Mouse (Mus musculus) midbrain, embryonic 11.5 days (tissue): ENCODE measurements at regions not wholly inside any gene's neighbourhood (a gene's known extent, or its start where the extent isn't known, plus 50 kb on each side); places are given as distances from the start of the nearest gene placed in this dataset.
A peak's percentile ranks its signal among the peaks of the same experiment; 100 is the strongest.

Source experiments
- ATAC-seq: fragments of 200-750 bp; cut with Nextera tagmentation; 2 replicates; pipeline ENCODE4 v1.8.0; 2017; ENCODE audit warnings: moderate TSS enrichment, moderate library complexity; ENCODE audit not compliant: low FRiP score
- DNase-seq: peaks from one replicate; pipeline ENCODE4 v3.0.0; 2015; ENCODE audit warnings: low spot score; ENCODE audit errors: missing footprints
- H3K27ac ChIP-seq: fragments of 300-500 bp; sonication (generic); 2 replicates; pipeline ENCODE4 v1.5.1; 2014; ENCODE audit warnings: low read depth, low read length
- H3K27me3 ChIP-seq: fragments of 300-500 bp; sonication (generic); 2 replicates; pipeline ENCODE4 v1.6.1; 2014; ENCODE audit warnings: mild to moderate bottlenecking, low read length, moderate library complexity, mixed read lengths; ENCODE audit not compliant: control insufficient read depth, insufficient read depth
- H3K36me3 ChIP-seq: fragments of 300-500 bp; sonication (generic); 2 replicates; pipeline ENCODE4 v1.6.1; 2014; ENCODE audit warnings: mild to moderate bottlenecking, low read length, moderate library complexity, mixed read lengths; ENCODE audit not compliant: control insufficient read depth, insufficient read depth
- H3K4me1 ChIP-seq: fragments of 300-500 bp; sonication (generic); 2 replicates; pipeline ENCODE4 v1.6.1; 2014; ENCODE audit warnings: low read length; ENCODE audit not compliant: control insufficient read depth, insufficient read depth
- H3K4me2 ChIP-seq: fragments of 300-500 bp; sonication (generic); 2 replicates; pipeline ENCODE4 v1.6.1; 2014; ENCODE audit warnings: mild to moderate bottlenecking, moderate library complexity
- H3K4me3 ChIP-seq: fragments of 300-500 bp; sonication (generic); 2 replicates; pipeline ENCODE4 v1.5.1; 2014; ENCODE audit warnings: low read depth, low read length
- H3K9ac ChIP-seq: fragments of 300-500 bp; sonication (generic); 2 replicates; pipeline ENCODE4 v1.6.1; 2014; ENCODE audit warnings: low read length
- H3K9me3 ChIP-seq: fragments of 300-500 bp; sonication (generic); 2 replicates; pipeline ENCODE4 v1.6.1; 2016; ENCODE audit warnings: low read length; ENCODE audit not compliant: control insufficient read depth
- WGBS: fragments of 180-500 bp; shearing (Covaris S2); extraction: QIAGEN DNeasy Blood & Tissue Kit; methylation state at CpG from one replicate; pipeline ENCODE4 v1.1.7; 2014; 5-methylcytosine and 5-hydroxymethylcytosine counted together

GRCm38 (mm10) chr1:126931093-126931492, 100.5 kb upstream of the Nckap5 start:
- no peaks in the 10 kb centered on the region for H3K27me3 ChIP-seq
- no peak overlapping the region for H3K4me2 ChIP-seq
- WGBS, result 64% methylated on average over 10 of the region's 10 CpGs
- H3K9ac ChIP-seq, result no peak overlapping the region
- H3K9me3 ChIP-seq, result no peaks in the 10 kb centered on the region
- peaks cover 10% of the 10 kb centered on the region for H3K4me1 ChIP-seq
- no peak overlapping the region for H3K4me3 ChIP-seq
- H3K36me3 ChIP-seq, result no peaks in the 10 kb centered on the region
- H3K27ac ChIP-seq, result no peak overlapping the region
- ATAC-seq (no peak), DNase-seq (peak; percentile 85)

GRCm38 (mm10) chr1:126930611-126931010, 100.0 kb upstream of the Nckap5 start:
- no peak overlapping the region for H3K4me2 ChIP-seq
- no peaks in the 10 kb centered on the region for H3K36me3 ChIP-seq
- DNase-seq (no peak), ATAC-seq (no peak)
- WGBS, result 83% methylated on average over 14 of the region's 14 CpGs
- H3K4me1 ChIP-seq, result peaks cover 10% of the 10 kb centered on the region
- no peaks in the 10 kb centered on the region for H3K27me3 ChIP-seq
- no peak overlapping the region for H3K4me3 ChIP-seq
- H3K9ac ChIP-seq, result no peak overlapping the region
- no peak overlapping the region for H3K27ac ChIP-seq
- no peaks in the 10 kb centered on the region for H3K9me3 ChIP-seq

DNA sequence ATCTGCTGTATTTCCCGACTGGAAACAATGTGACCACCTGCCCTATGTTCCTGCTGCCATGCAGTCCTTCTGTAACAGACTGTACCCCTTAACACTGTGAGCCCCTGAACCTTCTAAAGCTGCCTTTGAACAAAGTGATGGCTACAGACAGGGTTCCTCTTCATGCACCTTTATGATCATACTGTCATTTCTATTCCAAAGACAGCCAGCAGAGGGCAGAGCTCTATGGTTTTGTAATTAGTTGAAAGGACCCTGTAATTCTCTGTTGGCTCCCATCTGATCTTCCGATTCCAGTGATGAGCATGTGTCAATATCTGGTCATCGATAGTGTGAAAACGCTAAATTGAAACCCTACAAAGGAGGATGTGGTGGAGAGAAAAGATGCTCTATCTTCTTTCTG, 99.1 kb upstream of the Nckap5 start:
- no peaks in the 10 kb centered on the region for H3K36me3 ChIP-seq
- H3K27ac ChIP-seq, result no peak overlapping the region
- no peak overlapping the region for H3K9ac ChIP-seq
- no peaks in the 10 kb centered on the region for H3K9me3 ChIP-seq
- peaks cover 10% of the 10 kb centered on the region for H3K4me1 ChIP-seq
- no peak overlapping the region for H3K4me3 ChIP-seq
- no peaks in the 10 kb centered on the region for H3K27me3 ChIP-seq
- DNase-seq (peak; percentile 90), ATAC-seq (0 out of 2 replicates have a peak, but pooled peaks have one; percentile 8)
- 68% methylated on average over 4 of the region's 4 CpGs for WGBS
- no peak overlapping the region for H3K4me2 ChIP-seq

GRCm38 (mm10) chr1:126928186-126928585, 97.6 kb upstream of the Nckap5 start:
- no peak for ATAC-seq
- Histone ChIP-seq H3K9ac (no peak overlapping the region), H3K9me3 (no peaks in the 10 kb centered on the region), H3K4me2 (no peak overlapping the region), H3K36me3 (no peaks in the 10 kb centered on the region), H3K4me3 (no peak overlapping the region), H3K4me1 (peaks cover 10% of the 10 kb centered on the region), H3K27me3 (no peaks in the 10 kb centered on the region), H3K27ac (no peak overlapping the region)
- WGBS, result 41% methylated on average over 7 of the region's 7 CpGs
- peak; percentile 83 for DNase-seq

DNA sequence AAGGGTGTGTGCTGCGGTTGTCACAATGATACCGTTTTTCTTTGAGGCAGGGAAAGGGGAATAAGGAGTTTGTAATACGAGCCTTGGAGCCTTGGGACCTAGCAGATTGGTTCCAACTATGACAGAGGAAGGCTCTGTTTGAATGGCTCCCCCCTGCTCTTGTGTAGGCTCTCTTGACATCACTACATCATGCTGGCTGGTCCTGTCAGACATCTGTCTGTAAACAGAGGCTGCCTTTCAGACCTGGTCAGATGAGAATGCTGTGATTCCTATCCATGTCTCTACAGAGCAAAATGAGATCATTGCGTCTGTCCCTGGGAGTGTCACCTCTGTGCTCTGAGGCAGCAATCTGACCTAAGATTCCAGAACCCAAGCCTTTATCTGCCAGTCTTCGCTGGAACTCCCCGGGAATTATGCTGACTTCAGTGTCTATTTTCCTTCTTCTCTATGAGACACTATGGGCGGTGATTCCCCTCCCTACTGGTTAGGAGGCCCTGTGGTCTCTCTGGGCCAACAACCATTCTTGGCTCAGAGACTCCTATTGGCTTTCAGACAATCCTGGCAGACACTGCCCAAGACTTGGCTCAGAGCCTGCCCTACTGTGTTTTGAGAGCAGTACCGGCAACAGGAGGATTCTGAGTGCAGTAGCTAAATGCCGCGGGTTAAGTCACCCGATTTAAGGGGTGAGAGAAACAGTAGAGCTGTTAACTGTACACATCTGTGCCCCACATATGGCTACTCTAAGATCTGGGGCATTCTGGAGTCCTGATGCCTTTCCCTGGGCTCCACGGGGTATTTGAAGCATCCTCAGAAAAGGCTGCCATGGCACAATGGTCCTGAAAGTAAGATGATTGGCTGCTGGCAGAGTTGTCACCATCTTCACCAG, 94.8 kb upstream of the Nckap5 start:
- Histone ChIP-seq H3K4me1 (peaks cover 7% of the 10 kb centered on the region), H3K27ac (no peak overlapping the region), H3K36me3 (no peaks in the 10 kb centered on the region), H3K4me3 (no peak overlapping the region), H3K9ac (no peak overlapping the region), H3K4me2 (no peak overlapping the region), H3K27me3 (no peaks in the 10 kb centered on the region), H3K9me3 (no peaks in the 10 kb centered on the region)
- DNase-seq (peak; percentile 79), ATAC-seq (no peak)
- 86% methylated on average over 12 of the region's 12 CpGs for whole genome bisulfite sequencing

GRCm38 (mm10) chr1:126923981-126924380, 93.4 kb upstream of the Nckap5 start:
- H3K4me1 ChIP-seq, result peaks cover 7% of the 10 kb centered on the region
- WGBS, result 83% methylated on average over 4 of the region's 4 CpGs

GRCm38 (mm10) chr1:126922231-126922630, 91.6 kb upstream of the Nckap5 start:
- DNase-seq (peak; percentile 68), ATAC-seq (no peak)
- H3K4me1 ChIP-seq, result no peaks in the 10 kb centered on the region
- WGBS, result over 99% methylated on average over 4 of the region's 4 CpGs
- H3K9me3 ChIP-seq, result no peaks in the 10 kb centered on the region
- no peaks in the 10 kb centered on the region for H3K36me3 ChIP-seq
- H3K27ac ChIP-seq, result no peak overlapping the region
- no peak overlapping the region for H3K9ac ChIP-seq
- H3K27me3 ChIP-seq, result no peaks in the 10 kb centered on the region
- no peak overlapping the region for H3K4me3 ChIP-seq
- H3K4me2 ChIP-seq, result no peak overlapping the region

More at GRCm38 (mm10) chr1:126923981-126924380, 93.4 kb upstream of the Nckap5 start:
- Histone ChIP-seq H3K9ac (no peak overlapping the region), H3K9me3 (no peaks in the 10 kb centered on the region), H3K27me3 (no peaks in the 10 kb centered on the region), H3K4me2 (no peak overlapping the region), H3K36me3 (no peaks in the 10 kb centered on the region), H3K27ac (no peak overlapping the region), H3K4me3 (no peak overlapping the region)
- DNase-seq, result peak; percentile 37
- ATAC-seq, result no peak

- Histone ChIP-seq H3K9ac (no peak overlapping the region), H3K9me3 (no peaks in the 10 kb centered on the region), H3K4me1 (no peaks in the 10 kb centered on the region), H3K4me2 (no peak overlapping the region), H3K4me3 (no peak overlapping the region), H3K27ac (no peak overlapping the region), H3K36me3 (no peaks in the 10 kb centered on the region), H3K27me3 (no peaks in the 10 kb centered on the region)
- ATAC-seq (no peak), DNase-seq (peak; percentile 37)
- 86% methylated on average over 1 of the region's 1 CpGs for WGBS
These were observed 88.3 kb upstream of the Nckap5 start for GRCm38 (mm10) chr1:126918876-126919275.

DNA sequence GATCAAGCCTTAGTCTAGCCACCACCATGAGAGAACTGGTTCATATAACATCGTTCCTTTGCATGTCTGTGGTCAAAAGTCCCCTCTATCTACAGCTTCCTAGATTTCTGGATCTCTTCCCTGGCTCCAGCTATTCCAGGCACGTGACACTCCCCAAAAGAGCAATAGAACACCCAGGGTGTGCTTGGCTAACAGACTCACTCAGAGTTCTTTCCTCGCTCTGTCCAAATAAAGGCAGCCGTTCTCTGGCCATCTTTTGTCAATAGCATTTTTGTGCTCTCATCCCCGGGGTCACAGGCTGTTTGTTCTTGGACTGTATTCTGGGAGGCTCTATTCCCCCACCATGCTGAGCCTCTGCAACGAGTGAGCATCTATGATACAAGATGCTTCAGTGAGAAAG, 87.3 kb upstream of the Nckap5 start:
- DNase-seq (no peak), ATAC-seq (no peak)
- Histone ChIP-seq H3K9ac (no peak overlapping the region), H3K4me3 (no peak overlapping the region), H3K4me1 (no peaks in the 10 kb centered on the region), H3K36me3 (no peaks in the 10 kb centered on the region), H3K4me2 (no peak overlapping the region), H3K27me3 (no peaks in the 10 kb centered on the region), H3K27ac (no peak overlapping the region), H3K9me3 (no peaks in the 10 kb centered on the region)
- WGBS, result 50% methylated on average over 6 of the region's 6 CpGs
